Mouse (Mus musculus): ENCODE data around the gene Ndufs2. TPM values are rescaled to one million over a fixed set of nuclear protein-coding genes. Genes with fewer than 3 reads are reported as not detected.

The Ndufs2 gene
- total and polyA plus RNA-seq, 2 experiments from 2014 or later, result 203 to 219 TPM

- H3K4me1 ChIP-seq (ENCODE audit: insufficient read depth), result peaks cover 5% of the 10 kb centered on the region; the same call in 1 of the 2 replicates
- DNase-seq, result no peak
- H3K9me3 ChIP-seq (ENCODE audit: low read length), result no peaks in the 10 kb centered on the region
- no peak overlapping the region for H3K4me3 ChIP-seq (ENCODE audit: low read depth, low read length)
- no peak overlapping the region for H3K27ac ChIP-seq (ENCODE audit: low read depth, low read length)
- WGBS, result 17% methylated on average over 8 of the region's 8 CpGs
- ATAC-seq, result no peak
- no peak for TF ChIP-seq CTCF (IDR thresholded peaks at IDR 0.05; ENCODE audit: low read depth)
- H3K4me2 ChIP-seq (ENCODE audit: low read depth), result no peak overlapping the region
- no peak overlapping the region for H3K9ac ChIP-seq
- H3K27me3 ChIP-seq (ENCODE audit: insufficient read depth, low read length), result peaks cover 16% of the 10 kb centered on the region
- H3K36me3 ChIP-seq (ENCODE audit: insufficient read depth), result no peaks in the 10 kb centered on the region
Measured at GRCm38 (mm10) chr1:171189046-171189445, 62.1 kb downstream of the Ndufs2 start.

GRCm38 (mm10) chr1:171187851-171188700, 63.1 kb downstream of the Ndufs2 start:
- H3K4me2 ChIP-seq (ENCODE audit: low read depth), result peak overlapping the region; percentile 1; the same call in 1 of the 2 replicates
- TF ChIP-seq CTCF (IDR thresholded peaks at IDR 0.05; ENCODE audit: low read depth), result no peak
- H3K9ac ChIP-seq, result no peak overlapping the region
- no peak overlapping the region for H3K4me3 ChIP-seq (ENCODE audit: low read depth, low read length)
- DNase-seq (peak; percentile 46), ATAC-seq (peak; percentile 89)
- no peak overlapping the region for H3K27ac ChIP-seq (ENCODE audit: low read depth, low read length)
- H3K27me3 ChIP-seq (ENCODE audit: insufficient read depth, low read length), result peaks cover 8% of the 10 kb centered on the region
- H3K9me3 ChIP-seq (ENCODE audit: low read length), result no peaks in the 10 kb centered on the region
- H3K4me1 ChIP-seq (ENCODE audit: insufficient read depth), result peaks cover under 1% of the 10 kb centered on the region; the same call in 1 of the 2 replicates
- 28% methylated on average over 13 of the region's 13 CpGs for WGBS
- no peaks in the 10 kb centered on the region for H3K36me3 ChIP-seq (ENCODE audit: insufficient read depth)

- no peak for TF ChIP-seq CTCF (IDR thresholded peaks at IDR 0.05; ENCODE audit: low read depth)
- Histone ChIP-seq H3K36me3 (ENCODE audit: insufficient read depth) (no peaks in the 10 kb centered on the region), H3K4me2 (ENCODE audit: low read depth) (no peak overlapping the region), H3K4me3 (ENCODE audit: low read depth, low read length) (no peak overlapping the region), H3K9ac (no peak overlapping the region), H3K27me3 (ENCODE audit: insufficient read depth, low read length) (no peaks in the 10 kb centered on the region; the same call in 1 of the 2 replicates), H3K9me3 (ENCODE audit: low read length) (no peaks in the 10 kb centered on the region), H3K4me1 (ENCODE audit: insufficient read depth) (no peaks in the 10 kb centered on the region), H3K27ac (ENCODE audit: low read depth, low read length) (no peak overlapping the region)
- ATAC-seq (no peak), DNase-seq (no peak)
- WGBS, result 60% methylated on average over 8 of the region's 8 CpGs
Measured at GRCm38 (mm10) chr1:171185655-171186054, 65.5 kb downstream of the Ndufs2 start.

Other genes with a start within 250 kb of the Ndufs2 start
- gene Fcgr4, start 232.5 kb downstream of the Ndufs2 start, total RNA-seq (2014; rRNA removed), result 0.76 TPM in 1 of 2 replicates, not detected in the other
- gene Fcgr4, start 232.5 kb downstream of the Ndufs2 start, polyA plus RNA-seq (2015; fragmentation: Nextera tagmentation; extraction: Ambion mirVana), result 0.44 and 0.67 TPM in 2 replicates
- gene Fcgr3, start 186.5 kb downstream of the Ndufs2 start, total RNA-seq (2014; rRNA removed), result 13.5 and 14.9 TPM in 2 replicates
- 13.9 and 14.6 TPM in 2 replicates for gene Fcgr3, start 186.5 kb downstream of the Ndufs2 start, polyA plus RNA-seq (2015; fragmentation: Nextera tagmentation; extraction: Ambion mirVana)
- 1.7 and 2.4 TPM in 2 replicates for gene Cfap126, start 137.5 kb downstream of the Ndufs2 start, total RNA-seq (2014; rRNA removed)
- gene Cfap126, start 137.5 kb downstream of the Ndufs2 start, polyA plus RNA-seq (2015; fragmentation: Nextera tagmentation; extraction: Ambion mirVana), result 11.7 and 13.7 TPM in 2 replicates
- 195 and 197 TPM in 2 replicates for gene Sdhc, start 100.8 kb downstream of the Ndufs2 start, total RNA-seq (2014; rRNA removed)
- 285 and 302 TPM in 2 replicates for gene Sdhc, start 100.8 kb downstream of the Ndufs2 start, polyA plus RNA-seq (2015; fragmentation: Nextera tagmentation; extraction: Ambion mirVana)
- 0.38 TPM in 1 of 2 replicates, not detected in the other for gene Mpz, start 100.7 kb downstream of the Ndufs2 start, total RNA-seq (2014; rRNA removed)
- gene Mpz, start 100.7 kb downstream of the Ndufs2 start, polyA plus RNA-seq (2015; fragmentation: Nextera tagmentation; extraction: Ambion mirVana), result 0.30 and 0.67 TPM in 2 replicates
- 12.3 and 16.2 TPM in 2 replicates for gene Pcp4l1, start 55.1 kb downstream of the Ndufs2 start, total RNA-seq (2014; rRNA removed)
- gene Pcp4l1, start 55.1 kb downstream of the Ndufs2 start, polyA plus RNA-seq (2015; fragmentation: Nextera tagmentation; extraction: Ambion mirVana), result 31.4 and 33.4 TPM in 2 replicates
- not detected in 2 replicates for gene Nr1i3, start 37.4 kb downstream of the Ndufs2 start, total RNA-seq (2014; rRNA removed)
- 0.16 and 0.19 TPM in 2 replicates for gene Nr1i3, start 37.4 kb downstream of the Ndufs2 start, polyA plus RNA-seq (2015; fragmentation: Nextera tagmentation; extraction: Ambion mirVana)
- gene Tomm40l, start 28.9 kb downstream of the Ndufs2 start, total RNA-seq (2014; rRNA removed), result 46.5 and 62.7 TPM in 2 replicates
- 39.8 and 41.7 TPM in 2 replicates for gene Tomm40l, start 28.9 kb downstream of the Ndufs2 start, polyA plus RNA-seq (2015; fragmentation: Nextera tagmentation; extraction: Ambion mirVana)
- gene Apoa2, start 26.3 kb downstream of the Ndufs2 start, total RNA-seq (2014; rRNA removed), result 0.92 and 2.0 TPM in 2 replicates
- gene Apoa2, start 26.3 kb downstream of the Ndufs2 start, polyA plus RNA-seq (2015; fragmentation: Nextera tagmentation; extraction: Ambion mirVana), result 2.7 and 4.0 TPM in 2 replicates
- gene Fcer1g, start 17.0 kb downstream of the Ndufs2 start, total RNA-seq (2014; rRNA removed), result 7.6 and 11.2 TPM in 2 replicates
- gene Fcer1g, start 17.0 kb downstream of the Ndufs2 start, polyA plus RNA-seq (2015; fragmentation: Nextera tagmentation; extraction: Ambion mirVana), result 33.2 and 37.9 TPM in 2 replicates
- 4.5 and 5.9 TPM in 2 replicates for gene Adamts4, start 967 bp downstream of the Ndufs2 start, total RNA-seq (2014; rRNA removed)
- 2.6 and 5.6 TPM in 2 replicates for gene Adamts4, start 967 bp downstream of the Ndufs2 start, polyA plus RNA-seq (2015; fragmentation: Nextera tagmentation; extraction: Ambion mirVana)
- gene B4galt3, start 18.9 kb upstream of the Ndufs2 start, total RNA-seq (2014; rRNA removed), result 75.1 and 99.3 TPM in 2 replicates
- 104 and 115 TPM in 2 replicates for gene B4galt3, start 18.9 kb upstream of the Ndufs2 start, polyA plus RNA-seq (2015; fragmentation: Nextera tagmentation; extraction: Ambion mirVana)
- 26.6 and 30.6 TPM in 2 replicates for gene Ppox, start 29.8 kb upstream of the Ndufs2 start, total RNA-seq (2014; rRNA removed)
- gene Ppox, start 29.8 kb upstream of the Ndufs2 start, polyA plus RNA-seq (2015; fragmentation: Nextera tagmentation; extraction: Ambion mirVana), result 21.1 and 23.3 TPM in 2 replicates
- 56.8 and 66.5 TPM in 2 replicates for gene Usp21, start 36.6 kb upstream of the Ndufs2 start, total RNA-seq (2014; rRNA removed)
- gene Usp21, start 36.6 kb upstream of the Ndufs2 start, polyA plus RNA-seq (2015; fragmentation: Nextera tagmentation; extraction: Ambion mirVana), result 66.4 and 80.4 TPM in 2 replicates
- 96.6 and 123 TPM in 2 replicates for gene Ufc1, start 43.6 kb upstream of the Ndufs2 start, total RNA-seq (2014; rRNA removed)
- 133 and 150 TPM in 2 replicates for gene Ufc1, start 43.6 kb upstream of the Ndufs2 start, polyA plus RNA-seq (2015; fragmentation: Nextera tagmentation; extraction: Ambion mirVana)
- gene Dedd, start 77.8 kb upstream of the Ndufs2 start, total RNA-seq (2014; rRNA removed), result 22.5 and 31.1 TPM in 2 replicates
- 42.2 and 44.6 TPM in 2 replicates for gene Dedd, start 77.8 kb upstream of the Ndufs2 start, polyA plus RNA-seq (2015; fragmentation: Nextera tagmentation; extraction: Ambion mirVana)
- gene Nit1, start 94.3 kb upstream of the Ndufs2 start, total RNA-seq (2014; rRNA removed), result 44.9 and 47.6 TPM in 2 replicates
- 42.1 and 48.1 TPM in 2 replicates for gene Nit1, start 94.3 kb upstream of the Ndufs2 start, polyA plus RNA-seq (2015; fragmentation: Nextera tagmentation; extraction: Ambion mirVana)
- gene Pfdn2, start 94.3 kb upstream of the Ndufs2 start, total RNA-seq (2014; rRNA removed), result 18.2 and 27.0 TPM in 2 replicates
- 143 and 146 TPM in 2 replicates for gene Pfdn2, start 94.3 kb upstream of the Ndufs2 start, polyA plus RNA-seq (2015; fragmentation: Nextera tagmentation; extraction: Ambion mirVana)
- gene Klhdc9, start 109.4 kb upstream of the Ndufs2 start, total RNA-seq (2014; rRNA removed), result 4.3 and 5.0 TPM in 2 replicates
- 5.1 and 6.9 TPM in 2 replicates for gene Klhdc9, start 109.4 kb upstream of the Ndufs2 start, polyA plus RNA-seq (2015; fragmentation: Nextera tagmentation; extraction: Ambion mirVana)
- gene Nectin4, start 118.7 kb upstream of the Ndufs2 start, total RNA-seq (2014; rRNA removed), result 1.0 and 2.0 TPM in 2 replicates
- gene Nectin4, start 118.7 kb upstream of the Ndufs2 start, polyA plus RNA-seq (2015; fragmentation: Nextera tagmentation; extraction: Ambion mirVana), result 1.3 and 1.8 TPM in 2 replicates
- 0.69 and 0.81 TPM in 2 replicates for gene Arhgap30, start 137.6 kb upstream of the Ndufs2 start, total RNA-seq (2014; rRNA removed)
- gene Arhgap30, start 137.6 kb upstream of the Ndufs2 start, polyA plus RNA-seq (2015; fragmentation: Nextera tagmentation; extraction: Ambion mirVana), result 0.53 and 0.65 TPM in 2 replicates
- 168 and 183 TPM in 2 replicates for gene Usf1, start 159.9 kb upstream of the Ndufs2 start, total RNA-seq (2014; rRNA removed)
- 198 and 200 TPM in 2 replicates for gene Usf1, start 159.9 kb upstream of the Ndufs2 start, polyA plus RNA-seq (2015; fragmentation: Nextera tagmentation; extraction: Ambion mirVana)
- gene Tstd1, start 167.5 kb upstream of the Ndufs2 start, total RNA-seq (2014; rRNA removed), result 1.3 and 2.0 TPM in 2 replicates
- 1.9 and 3.1 TPM in 2 replicates for gene Tstd1, start 167.5 kb upstream of the Ndufs2 start, polyA plus RNA-seq (2015; fragmentation: Nextera tagmentation; extraction: Ambion mirVana)
- 3.6 and 6.2 TPM in 2 replicates for gene F11r, start 186.1 kb upstream of the Ndufs2 start, total RNA-seq (2014; rRNA removed)
- gene F11r, start 186.1 kb upstream of the Ndufs2 start, polyA plus RNA-seq (2015; fragmentation: Nextera tagmentation; extraction: Ambion mirVana), result 4.6 and 7.8 TPM in 2 replicates

Data from forebrain, postnatal 0 days (tissue).